Mouse (Mus musculus) cerebellum, adult 18-20 months (tissue): ENCODE results near the gene Unc13c.

Source experiments
- DNase-seq, 2 experiments: peaks; one replicate each; pipeline ENCODE4 v3.0.0; 2021

Gene Unc13c

GRCm38 (mm10) chr9:73968641-73969121, at the start of gene Unc13c:
Gene Unc13c (minus strand): TSS chr9:73968966.
- peak; percentile 68 to 74 for DNase-seq

DNA sequence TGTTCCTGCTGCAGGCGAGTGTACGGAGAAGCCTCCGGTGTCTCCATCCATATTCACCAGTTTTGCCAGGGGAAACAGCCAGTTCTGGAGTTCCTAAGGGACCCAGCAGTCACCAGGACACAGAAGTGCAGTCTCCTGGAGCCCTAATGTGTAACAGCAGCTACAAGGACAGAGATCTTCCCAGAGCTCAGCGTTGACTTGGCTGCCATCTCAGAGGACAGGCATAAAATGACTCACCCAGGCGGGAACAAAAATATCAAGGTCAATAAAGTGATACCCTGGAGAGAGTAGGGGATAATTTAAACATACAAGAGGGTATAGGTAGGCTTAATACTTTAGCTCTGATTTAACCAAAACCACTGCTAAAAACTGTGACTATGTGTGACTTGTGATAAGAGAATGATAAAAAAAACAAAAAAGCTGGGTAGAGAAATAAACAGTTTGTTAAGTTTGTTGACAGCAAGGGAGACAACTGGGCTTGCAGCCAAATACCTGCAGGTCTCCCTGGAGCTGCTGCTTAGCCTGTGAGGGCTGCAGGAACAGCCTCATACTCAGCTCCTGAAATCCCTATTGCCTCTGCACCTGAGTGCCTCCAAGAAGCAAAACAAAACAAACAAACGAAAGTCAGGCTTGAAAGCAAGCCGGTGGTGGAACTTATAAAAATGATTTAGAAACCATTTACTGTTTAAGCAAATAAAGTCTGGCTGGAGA, 39.4 kb upstream of the Unc13c start:
- peak; percentile 14 to 25 for DNase-seq

GRCm38 (mm10) chr9:74002388-74002990, 33.7 kb upstream of the Unc13c start:
- no peak for DNase-seq

GRCm38 (mm10) chr9:73988096-73988495, 19.3 kb upstream of the Unc13c start:
- DNase-seq = no peak

DNA sequence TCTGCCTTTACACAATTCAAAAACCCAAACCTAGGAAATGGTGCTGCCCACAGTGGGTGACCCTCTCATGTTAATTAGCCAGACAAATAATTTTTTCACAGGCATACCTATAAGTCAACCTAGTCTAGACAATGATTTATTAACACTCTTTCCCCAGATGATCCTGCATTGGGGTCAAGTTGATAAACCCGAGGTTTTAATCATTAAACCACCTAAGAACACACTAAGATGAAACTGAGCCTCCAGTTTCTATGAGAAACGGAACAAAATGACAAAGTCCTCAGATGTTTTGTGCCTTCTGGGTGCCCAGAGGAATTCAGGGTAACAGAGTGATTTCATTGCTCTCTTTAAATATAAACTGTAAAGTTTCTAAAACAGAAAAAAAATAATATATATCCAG, 18.5 kb upstream of the Unc13c start:
- no peak for DNase-seq

- DNase-seq = peak; percentile 80 to 90
These were observed 14.0 kb upstream of the Unc13c start for GRCm38 (mm10) chr9:73982597-73983344.

GRCm38 (mm10) chr9:73972327-73972988, 3.7 kb upstream of the Unc13c start:
- DNase-seq = no peak

GRCm38 (mm10) chr9:73970717-73971116, 2.0 kb upstream of the Unc13c start:
- peak; percentile 54 to 57 for DNase-seq

- peak; percentile 65 to 70 for DNase-seq
These were observed 3.3 kb downstream of the Unc13c start for GRCm38 (mm10) chr9:73965322-73965915.

DNA sequence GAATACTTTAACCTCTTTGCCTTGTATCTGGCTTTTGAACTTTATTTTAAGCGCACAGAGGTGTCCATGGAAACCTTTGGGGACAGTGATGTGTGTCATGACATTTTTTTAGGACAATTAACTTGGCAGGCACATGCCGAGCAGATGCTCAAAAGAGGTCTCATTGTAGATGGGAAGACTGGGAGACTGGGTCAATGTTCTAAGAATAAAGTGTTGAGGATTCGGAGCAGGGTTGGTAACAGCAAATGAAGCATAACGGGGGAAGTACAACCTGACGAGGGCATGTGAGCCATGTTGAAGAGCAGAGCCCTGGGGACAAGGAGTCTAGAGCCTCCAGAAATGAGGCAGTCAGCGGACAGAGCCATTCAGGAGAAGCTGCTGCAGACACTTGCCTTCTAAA, 6.3 kb downstream of the Unc13c start:
- peak; percentile 41 to 47 for DNase-seq

DNA sequence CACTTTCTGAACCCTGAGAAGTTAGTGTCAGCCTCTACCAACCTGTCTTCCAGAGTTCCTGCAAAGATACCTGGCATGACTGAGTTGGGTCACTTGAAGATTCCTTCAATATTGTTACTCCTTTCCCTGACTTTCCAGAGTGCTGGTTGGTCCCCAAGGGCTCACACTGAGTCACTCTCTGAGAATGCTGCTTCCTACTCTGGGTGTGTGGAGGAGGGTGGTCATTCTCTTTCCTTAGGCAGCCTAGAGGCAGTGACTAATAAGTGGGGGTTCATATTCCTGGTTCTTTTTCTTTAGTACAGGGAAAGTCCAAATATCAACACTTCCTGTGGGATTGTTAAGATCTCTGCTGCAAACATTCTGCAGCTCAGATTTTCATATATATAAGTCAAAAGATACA, 16.4 kb downstream of the Unc13c start:
- peak in 1 of 2 experiments; percentile 3 for DNase-seq

DNA sequence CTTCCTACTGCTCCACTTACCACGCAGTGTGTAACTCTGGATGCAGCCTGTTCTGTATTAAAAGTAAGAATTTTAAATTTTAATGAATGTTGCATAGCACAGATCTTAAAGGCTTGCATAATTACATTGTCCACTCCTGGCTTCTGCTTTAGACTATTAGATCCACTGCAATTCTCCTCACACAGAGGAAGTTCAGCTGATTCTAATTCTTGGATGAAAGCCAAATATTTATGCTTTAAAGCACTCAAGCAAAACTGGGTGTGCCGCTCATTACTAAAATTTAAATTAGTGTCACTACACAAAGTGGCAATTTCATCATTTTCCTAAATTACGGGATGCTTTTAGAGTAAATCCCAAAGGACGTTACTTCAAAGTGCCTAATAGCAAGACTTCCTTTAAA, 17.2 kb downstream of the Unc13c start:
- DNase-seq = peak in 1 of 2 experiments; percentile 11

DNA sequence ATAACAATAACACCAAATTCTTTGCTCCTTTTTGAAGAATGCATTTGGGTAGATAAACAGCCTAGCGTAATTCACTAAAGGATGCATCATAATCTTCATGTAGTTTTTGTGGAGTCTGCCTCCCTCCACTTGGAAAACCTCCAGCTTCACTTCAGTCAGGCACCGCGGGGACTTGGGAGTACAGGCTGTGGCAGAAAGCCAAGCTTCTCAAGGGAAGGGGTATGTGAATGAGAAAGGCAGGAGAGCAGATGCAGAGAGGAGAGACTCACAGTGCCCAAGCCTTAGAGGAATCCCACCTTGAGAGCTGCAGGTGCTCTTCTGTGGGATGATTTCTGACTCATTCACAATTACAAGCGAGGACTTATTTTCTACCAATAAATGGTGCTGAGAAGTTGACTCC, 33.9 kb downstream of the Unc13c start:
- DNase-seq = peak; percentile 70 to 72

DNA sequence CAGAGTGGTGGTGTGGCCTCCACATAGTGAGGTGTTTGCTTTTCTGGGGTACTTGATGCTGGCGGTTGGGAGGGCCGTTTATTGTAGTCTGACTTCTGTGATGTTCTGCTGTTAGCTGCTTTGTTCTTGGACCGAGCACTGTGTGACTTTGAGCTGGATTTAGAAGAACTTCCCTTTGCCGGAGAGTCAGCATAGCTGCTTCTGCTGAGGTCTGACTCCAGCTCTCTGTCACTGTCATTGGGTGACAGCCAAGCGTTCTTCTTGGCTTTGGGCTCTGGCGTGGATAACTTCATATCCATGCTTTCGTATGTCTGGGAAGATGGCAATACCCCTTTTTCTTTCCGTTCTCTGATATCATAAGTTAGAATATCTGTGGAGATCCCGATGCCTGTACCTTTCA, 36.8 kb downstream of the Unc13c start:
- peak; percentile 69 to 78 for DNase-seq

GRCm38 (mm10) chr9:73927276-73927675, 41.5 kb downstream of the Unc13c start:
- DNase-seq = peak; percentile 92 to 97

DNA sequence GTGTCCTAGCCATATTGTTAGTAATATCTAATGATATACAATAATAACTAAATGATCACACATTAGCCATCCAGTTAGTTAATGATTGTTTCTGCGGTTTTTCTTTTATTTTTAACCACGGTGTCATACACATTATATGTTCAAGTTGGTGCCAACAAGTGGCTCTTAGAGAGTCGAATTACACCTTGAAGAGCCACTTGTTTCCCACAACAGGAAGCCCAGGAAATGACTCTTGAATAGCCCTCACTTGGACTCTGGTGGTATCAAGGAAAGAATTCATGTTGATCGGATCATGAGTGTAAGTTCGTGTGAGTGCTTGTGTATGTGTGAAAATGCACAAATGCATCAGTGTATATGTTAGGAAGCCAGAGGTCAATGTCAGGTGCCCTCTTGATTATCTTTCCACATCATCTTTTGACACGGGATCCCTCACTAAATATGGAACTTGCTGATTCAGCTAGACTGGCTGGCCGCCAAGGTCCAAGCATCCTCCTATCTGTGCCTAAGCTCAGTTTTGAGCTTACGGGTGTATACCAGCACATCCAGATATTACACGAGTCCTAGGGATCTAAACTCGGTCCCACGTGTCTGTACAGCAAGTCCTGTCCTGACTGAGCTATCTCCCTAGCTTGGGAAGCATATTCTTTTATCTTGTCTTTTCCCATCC, 46.2 kb downstream of the Unc13c start:
- DNase-seq = peak; percentile 79 to 80

- no peak for DNase-seq
These were observed 62.8 kb downstream of the Unc13c start for GRCm38 (mm10) chr9:73905959-73906358.

DNA sequence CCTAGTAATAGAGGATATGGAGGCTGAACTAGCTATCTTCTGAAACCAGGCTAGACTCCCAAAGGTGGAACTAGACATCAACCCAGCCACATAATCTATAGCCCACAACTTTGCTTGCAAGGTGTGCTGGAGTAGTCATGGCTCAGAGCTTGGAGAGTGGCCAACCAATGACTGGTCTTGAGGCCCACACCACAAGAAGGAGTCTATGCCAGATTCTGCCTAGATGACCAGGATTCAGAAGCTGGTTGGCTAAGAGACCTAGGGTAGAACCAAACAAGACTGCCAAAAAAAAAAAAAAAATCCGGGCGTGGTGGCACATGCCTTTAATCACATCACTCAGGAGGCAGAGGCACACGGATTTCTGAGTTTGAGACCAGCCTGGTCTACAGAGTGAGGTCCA, 70.2 kb downstream of the Unc13c start:
- no peak for DNase-seq

DNA sequence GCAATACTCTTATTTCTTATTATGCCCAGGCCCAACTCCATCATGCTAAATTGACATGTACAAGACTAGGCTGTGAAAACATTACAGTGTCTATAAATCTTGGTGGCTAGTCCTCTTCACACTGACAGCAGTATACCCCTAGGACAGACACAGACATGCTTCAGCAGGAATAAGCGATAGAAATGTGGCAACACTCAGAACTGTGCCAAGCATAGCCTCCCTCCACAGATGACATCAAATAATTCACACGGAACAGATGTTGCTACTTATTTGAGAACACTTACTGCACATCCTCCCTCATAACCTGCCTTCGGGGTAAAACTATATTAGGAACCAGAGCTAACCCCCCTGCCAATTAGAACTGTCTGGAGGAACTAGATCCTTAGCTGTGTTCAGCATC, 72.6 kb downstream of the Unc13c start:
- DNase-seq = no peak

- DNase-seq = no peak
These were observed 85.2 kb downstream of the Unc13c start for GRCm38 (mm10) chr9:73883587-73883986.

DNA sequence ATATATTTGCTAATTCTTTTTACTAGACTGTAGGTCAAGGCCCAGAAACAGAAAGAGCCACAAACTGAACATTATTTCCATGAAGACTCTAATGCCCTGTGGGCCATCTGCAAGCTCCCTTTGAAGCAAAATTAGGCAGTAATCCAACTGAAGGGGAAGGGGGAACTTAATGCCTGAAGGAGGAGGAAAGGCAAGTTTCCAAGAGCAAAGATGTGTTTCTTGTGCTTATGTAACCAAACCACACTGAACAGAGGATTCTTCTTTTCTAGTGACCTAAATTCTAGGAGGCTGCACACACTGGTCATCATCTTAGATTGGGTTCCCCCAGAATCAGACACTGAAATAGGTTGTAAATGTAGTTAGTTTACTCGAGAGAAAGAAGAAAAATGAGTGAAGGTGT, 85.6 kb downstream of the Unc13c start:
- peak in 1 of 2 experiments; percentile 27 for DNase-seq

DNA sequence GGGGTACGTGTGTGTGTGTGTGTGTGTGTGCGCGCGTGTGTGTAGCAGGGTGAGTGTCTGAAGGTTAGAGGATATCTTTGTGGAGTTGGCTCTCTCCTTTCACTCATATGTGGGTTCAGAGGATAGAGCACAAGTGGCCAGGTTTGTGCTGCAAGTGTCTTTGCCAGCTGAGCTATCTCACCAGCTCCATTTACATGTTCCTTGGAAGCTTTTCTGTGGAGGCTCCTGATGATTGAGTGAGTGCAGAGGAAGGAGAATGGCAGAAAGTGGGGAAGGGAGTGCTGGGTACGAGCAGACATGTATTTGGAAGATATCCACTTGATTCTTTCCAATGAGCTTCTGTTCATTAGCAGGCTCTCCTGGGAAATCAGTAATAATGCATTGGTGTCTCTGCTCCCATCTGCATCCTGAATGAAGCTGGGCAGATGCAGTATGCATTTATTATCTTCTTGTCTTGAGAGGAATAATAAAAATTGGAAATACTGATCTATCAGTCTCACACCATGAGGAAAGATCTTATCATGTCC, 86.3 kb downstream of the Unc13c start:
- DNase-seq = no peak
